ENCODE assay signal across 10 mouse cellular contexts in genomic region chr2:28415387-28416024, GRCm38 (mm10). TPM values are rescaled to one million over a fixed set of nuclear protein-coding genes. Genes with fewer than 3 reads are reported as not detected.
A peak's percentile ranks its signal among the peaks of the same experiment; 100 is the strongest.
DNase-seq lines count a peak whose midpoint lies in the region; ATAC-seq lines count a peak whose summit lies in the region.
"Had no signal": no experiment of that assay in that cellular context is flagged by ENCODE, and none has a peak within 500 bp of the region (broad histone marks: within the 10 kb centered on the region; RNA-seq: fewer than 3 reads in every experiment).

No protein-coding gene starts in this region.

- H3K4me1 ChIP-seq in forebrain, embryonic 15.5 days = peaks cover 29% of the 10 kb centered on the region
- no peaks in the 10 kb centered on the region for H3K4me1 ChIP-seq in midbrain, embryonic 11.5 days (ENCODE audit: control insufficient read depth, insufficient read depth, low read length)
- H3K4me1 ChIP-seq: megakaryocyte, embryonic 14.5 days had no signal

- no peaks in the 10 kb centered on the region for H3K27me3 ChIP-seq in forebrain, embryonic 15.5 days
- no peaks in the 10 kb centered on the region; the same call in 1 of the 2 replicates for H3K27me3 ChIP-seq in midbrain, embryonic 11.5 days (ENCODE audit: control insufficient read depth, insufficient read depth, low read length)

- H3K36me3 ChIP-seq in forebrain, embryonic 15.5 days = no peaks in the 10 kb centered on the region
- no peaks in the 10 kb centered on the region for H3K36me3 ChIP-seq in midbrain, embryonic 11.5 days (ENCODE audit: control insufficient read depth, insufficient read depth, low read length)

- H3K9me3 ChIP-seq in forebrain, embryonic 15.5 days = no peaks in the 10 kb centered on the region
- H3K9me3 ChIP-seq in midbrain, embryonic 11.5 days (ENCODE audit: control insufficient read depth, low read length) = no peaks in the 10 kb centered on the region
- H3K9me3 ChIP-seq: megakaryocyte, embryonic 14.5 days had no signal

- no peak overlapping the region for H3K4me2 ChIP-seq in forebrain, embryonic 15.5 days (replicated peaks)
- H3K4me2 ChIP-seq in midbrain, embryonic 11.5 days = no peak overlapping the region

- 30% methylated on average over 10 of the region's 10 CpGs for WGBS in forebrain, embryonic 15.5 days
- 71% methylated on average over 10 of the region's 10 CpGs for WGBS in midbrain, embryonic 11.5 days

- no peak overlapping the region for H3K4me3 ChIP-seq in forebrain, embryonic 15.5 days
- H3K4me3 ChIP-seq in midbrain, embryonic 11.5 days (ENCODE audit: low read depth, low read length) = no peak overlapping the region
- H3K4me3 ChIP-seq: megakaryocyte, embryonic 14.5 days had no signal

- no peak overlapping the region for H3K9ac ChIP-seq in forebrain, embryonic 15.5 days (replicated peaks)
- H3K9ac ChIP-seq in midbrain, embryonic 11.5 days (ENCODE audit: low read length) = no peak overlapping the region

- peak; percentile 19 for DNase-seq in gastrocnemius, postnatal 14 days
- DNase-seq in gastrocnemius, postnatal 36 days = no peak
- DNase-seq in adrenal gland, adult 8-10 months = peak; percentile 68
- DNase-seq in layer of hippocampus, adult 18-20 months (ENCODE audit: low spot score in 2 of 2) = peak; percentile 43 to 82
- DNase-seq in lung, postnatal 14 days = peak; percentile 10
- no peak for DNase-seq in spleen, postnatal 4 days (ENCODE audit: low spot score in 2 of 2)
- DNase-seq in midbrain, embryonic 11.5 days (ENCODE audit: low spot score, missing footprints) = no peak

- peak overlapping the region; percentile 53 for H3K27ac ChIP-seq in forebrain, embryonic 15.5 days (replicated peaks)
- H3K27ac ChIP-seq in midbrain, embryonic 11.5 days (ENCODE audit: low read depth, low read length) = no peak overlapping the region

- intact Hi-C loops in gastrocnemius, postnatal 14 days (cut with DNase I; ENCODE audit: low total_unique reads) = loop anchor here (5.0 to 10.0 kb wide), 3 partner anchors 43 to 431 kb away; no protein-coding TSS in a partner anchor
- intact Hi-C loops in gastrocnemius, postnatal 36 days (cut with DNase I) = loop anchor here (2.0 to 5.0 kb wide), 2 partner anchors 41 to 643 kb away; no protein-coding TSS in a partner anchor

- no peak for ATAC-seq in forebrain, embryonic 15.5 days (replicated peaks)
- ATAC-seq in midbrain, embryonic 11.5 days (ENCODE audit: low FRiP score) = no peak

RNA-seq across cellular contexts. Expression of gene Ppp1r26, which starts 31.1 kb away (rescaled TPM):
- total RNA-seq in gastrocnemius, postnatal 14 days (2021) = 1 to 10 TPM; 1.5 to 2.7 TPM
- 1 to 10 TPM; 1.6 to 2.0 TPM for total RNA-seq in gastrocnemius, postnatal 36 days (2021)
- total RNA-seq in adrenal gland, adult 8-10 months (2022) = 10 to 100 TPM in 2 of 4 experiments, 1 to 10 TPM in 2; 6.2 to 14.0 (median 10.4) TPM
- 8.6 and 9.3 TPM in 2 replicates for polyA plus RNA-seq in forebrain, embryonic 15.5 days (2015; fragmentation: Nextera tagmentation; extraction: Ambion mirVana)
- 10 to 100 TPM; 16.8 to 17.7 TPM for total RNA-seq in layer of hippocampus, adult 18-20 months (2021)
- polyA plus RNA-seq in midbrain, embryonic 11.5 days (2014; fragmentation: Nextera tagmentation; extraction: Ambion mirVana) = 2.9 and 3.2 TPM in 2 replicates

RNA-seq across cellular contexts. Expression of gene 1700007K13Rik, which starts 50.6 kb away (rescaled TPM):
- total RNA-seq in gastrocnemius, postnatal 14 days (2021) = under 1 TPM in 1 of 2 experiments, not detected in 1; 0.55 TPM
- not detected for total RNA-seq in gastrocnemius, postnatal 36 days (2021)
- under 1 TPM in 3 of 4 experiments, not detected in 1; 0.49 to 0.99 (median 0.89) TPM for total RNA-seq in adrenal gland, adult 8-10 months (2022)
- 1.1 and 3.2 TPM in 2 replicates for polyA plus RNA-seq in forebrain, embryonic 15.5 days (2015; fragmentation: Nextera tagmentation; extraction: Ambion mirVana)
- 1 to 10 TPM; 2.7 to 4.5 TPM for total RNA-seq in layer of hippocampus, adult 18-20 months (2021)
- 0.99 and 1.3 TPM in 2 replicates for polyA plus RNA-seq in midbrain, embryonic 11.5 days (2014; fragmentation: Nextera tagmentation; extraction: Ambion mirVana)
- total RNA-seq: common myeloid progenitor, adult 5-6 weeks had no signal

RNA-seq across cellular contexts. Expression of gene Mrps2, which starts 52.4 kb away (rescaled TPM):
- total RNA-seq in gastrocnemius, postnatal 14 days (2021) = 10 to 100 TPM; 25.3 to 28.5 TPM
- 10 to 100 TPM; 21.4 to 24.8 TPM for total RNA-seq in gastrocnemius, postnatal 36 days (2021)
- 10 to 100 TPM; 39.7 to 52.1 (median 46.1) TPM for total RNA-seq in adrenal gland, adult 8-10 months (2022)
- polyA plus RNA-seq in forebrain, embryonic 15.5 days (2015; fragmentation: Nextera tagmentation; extraction: Ambion mirVana) = 49.5 and 49.6 TPM in 2 replicates
- 10 to 100 TPM; 36.5 to 42.1 TPM for total RNA-seq in layer of hippocampus, adult 18-20 months (2021)
- 65.9 and 71.6 TPM in 2 replicates for polyA plus RNA-seq in midbrain, embryonic 11.5 days (2014; fragmentation: Nextera tagmentation; extraction: Ambion mirVana)

Comparison
In these comparisons a context has a peak if more than half of its experiments do, and no peak if none do; other contexts are left out.
1. DNase-seq: peak in gastrocnemius, postnatal 14 days (single experiment), adrenal gland, adult 8-10 months (single experiment), layer of hippocampus, adult 18-20 months (2 of 2) and lung, postnatal 14 days (single experiment); none in gastrocnemius, postnatal 36 days (0 of 2), spleen, postnatal 4 days (0 of 2) and midbrain, embryonic 11.5 days (single experiment).